Mouse (Mus musculus): ENCODE data around the gene Ppp1r13l. TPM values are rescaled to one million over a fixed set of nuclear protein-coding genes. Genes with fewer than 3 reads are reported as not detected.

Gene Ppp1r13l
- polyA plus RNA-seq, 1 experiment: 8.2 TPM

GRCm38 (mm10) chr7:19356311-19356710 lies 3.2 kb upstream of the Ppp1r13l start:
- TF ChIP-seq POLR2A (IDR thresholded peaks at IDR 0.05; ENCODE audit: borderline replicate concordance, extremely low read depth, insufficient read depth, insufficient read length, poor library complexity, severe bottlenecking) (no peak), CTCF (IDR thresholded peaks at IDR 0.05; ENCODE audit: borderline replicate concordance, extremely low read depth, insufficient read depth, insufficient read length) (no peak)
- no peak for DNase-seq (ENCODE audit: low read depth)

GRCm38 (mm10) chr7:19357381-19358375 lies 1.9 kb upstream of the Ppp1r13l start:
- no peak for TF ChIP-seq CTCF (IDR thresholded peaks at IDR 0.05; ENCODE audit: borderline replicate concordance, extremely low read depth, insufficient read depth, insufficient read length)
- no peak for TF ChIP-seq POLR2A (IDR thresholded peaks at IDR 0.05; ENCODE audit: borderline replicate concordance, extremely low read depth, insufficient read depth, insufficient read length, poor library complexity, severe bottlenecking)
- DNase-seq (ENCODE audit: low read depth): no peak

- no peak for DNase-seq (ENCODE audit: low read depth)
- TF ChIP-seq CTCF (IDR thresholded peaks at IDR 0.05; ENCODE audit: borderline replicate concordance, extremely low read depth, insufficient read depth, insufficient read length) (no peak), POLR2A (IDR thresholded peaks at IDR 0.05; ENCODE audit: borderline replicate concordance, extremely low read depth, insufficient read depth, insufficient read length, poor library complexity, severe bottlenecking) (no peak)
Measured at GRCm38 (mm10) chr7:19358634-19359033, 915 bp upstream of the Ppp1r13l start.

GRCm38 (mm10) chr7:19359892-19360641 lies 518 bp downstream of the Ppp1r13l start:
- TF ChIP-seq CTCF (IDR thresholded peaks at IDR 0.05; ENCODE audit: borderline replicate concordance, extremely low read depth, insufficient read depth, insufficient read length): no peak
- TF ChIP-seq POLR2A (IDR thresholded peaks at IDR 0.05; ENCODE audit: borderline replicate concordance, extremely low read depth, insufficient read depth, insufficient read length, poor library complexity, severe bottlenecking): no peak
- DNase-seq (ENCODE audit: low read depth): peak; percentile 84

- no peak for TF ChIP-seq CTCF (IDR thresholded peaks at IDR 0.05; ENCODE audit: borderline replicate concordance, extremely low read depth, insufficient read depth, insufficient read length)
- TF ChIP-seq POLR2A (IDR thresholded peaks at IDR 0.05; ENCODE audit: borderline replicate concordance, extremely low read depth, insufficient read depth, insufficient read length, poor library complexity, severe bottlenecking): 0 out of 2 replicates have a peak, but pooled peaks have one; percentile 6
- peak; percentile 95 for DNase-seq (ENCODE audit: low read depth)
Measured at GRCm38 (mm10) chr7:19360944-19361343, 1.4 kb downstream of the Ppp1r13l start.

- TF ChIP-seq CTCF (IDR thresholded peaks at IDR 0.05; ENCODE audit: borderline replicate concordance, extremely low read depth, insufficient read depth, insufficient read length): peak; percentile 67
- no peak for TF ChIP-seq POLR2A (IDR thresholded peaks at IDR 0.05; ENCODE audit: borderline replicate concordance, extremely low read depth, insufficient read depth, insufficient read length, poor library complexity, severe bottlenecking)
- DNase-seq (ENCODE audit: low read depth): peak; percentile 43
Measured at GRCm38 (mm10) chr7:19361720-19362119, 2.2 kb downstream of the Ppp1r13l start.

GRCm38 (mm10) chr7:19362276-19362675 lies 2.7 kb downstream of the Ppp1r13l start:
- no peak for TF ChIP-seq POLR2A (IDR thresholded peaks at IDR 0.05; ENCODE audit: borderline replicate concordance, extremely low read depth, insufficient read depth, insufficient read length, poor library complexity, severe bottlenecking)
- no peak for TF ChIP-seq CTCF (IDR thresholded peaks at IDR 0.05; ENCODE audit: borderline replicate concordance, extremely low read depth, insufficient read depth, insufficient read length)
- DNase-seq (ENCODE audit: low read depth): peak; percentile 24

GRCm38 (mm10) chr7:19363881-19364280 lies 4.3 kb downstream of the Ppp1r13l start:
- DNase-seq (ENCODE audit: low read depth): peak; percentile 42
- TF ChIP-seq POLR2A (IDR thresholded peaks at IDR 0.05; ENCODE audit: borderline replicate concordance, extremely low read depth, insufficient read depth, insufficient read length, poor library complexity, severe bottlenecking): no peak
- peak; percentile 66 for TF ChIP-seq CTCF (IDR thresholded peaks at IDR 0.05; ENCODE audit: borderline replicate concordance, extremely low read depth, insufficient read depth, insufficient read length)

- no peak for DNase-seq (ENCODE audit: low read depth)
- TF ChIP-seq CTCF (IDR thresholded peaks at IDR 0.05; ENCODE audit: borderline replicate concordance, extremely low read depth, insufficient read depth, insufficient read length) (no peak), POLR2A (IDR thresholded peaks at IDR 0.05; ENCODE audit: borderline replicate concordance, extremely low read depth, insufficient read depth, insufficient read length, poor library complexity, severe bottlenecking) (no peak)
Measured at GRCm38 (mm10) chr7:19365376-19365775, 5.8 kb downstream of the Ppp1r13l start.

GRCm38 (mm10) chr7:19368380-19368779 lies 8.8 kb downstream of the Ppp1r13l start:
- TF ChIP-seq POLR2A (IDR thresholded peaks at IDR 0.05; ENCODE audit: borderline replicate concordance, extremely low read depth, insufficient read depth, insufficient read length, poor library complexity, severe bottlenecking): no peak
- TF ChIP-seq CTCF (IDR thresholded peaks at IDR 0.05; ENCODE audit: borderline replicate concordance, extremely low read depth, insufficient read depth, insufficient read length): no peak
- DNase-seq (ENCODE audit: low read depth): no peak

GRCm38 (mm10) chr7:19369823-19370425 lies 10.4 kb downstream of the Ppp1r13l start:
- TF ChIP-seq POLR2A (IDR thresholded peaks at IDR 0.05; ENCODE audit: borderline replicate concordance, extremely low read depth, insufficient read depth, insufficient read length, poor library complexity, severe bottlenecking) (no peak), CTCF (IDR thresholded peaks at IDR 0.05; ENCODE audit: borderline replicate concordance, extremely low read depth, insufficient read depth, insufficient read length) (peak; percentile 93)
- peak; percentile 81 for DNase-seq (ENCODE audit: low read depth)

Measured in brain, embryonic 14.5 days (tissue).